Mouse (Mus musculus): Measurements from ENCODE around the gene Rimbp2. TPM values are rescaled to one million over a fixed set of nuclear protein-coding genes. Genes with fewer than 3 reads are reported as not detected.

Rimbp2 gene
- polyA plus RNA-seq, 1 experiment: not detected

DNA sequence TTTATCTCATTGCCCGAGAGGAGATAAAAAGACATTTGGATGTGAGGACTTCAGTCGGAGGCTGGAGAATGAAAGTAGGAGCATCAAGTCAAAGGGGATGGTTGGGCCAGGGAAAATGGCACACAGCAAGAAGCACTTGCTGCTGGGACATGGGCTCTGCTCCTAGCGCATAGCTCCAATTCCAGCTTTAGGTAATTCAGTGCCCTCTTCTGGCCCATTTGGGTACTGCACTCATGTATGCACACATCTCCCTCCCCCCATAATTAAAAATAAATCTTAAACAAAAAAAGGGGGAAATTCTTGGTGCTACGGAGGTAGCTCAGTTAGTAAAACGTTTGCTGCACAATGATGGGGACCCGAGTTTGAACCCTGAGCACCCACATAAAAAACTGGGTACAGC is 241.4 kb downstream of the Rimbp2 start:
- H3K4me1 ChIP-seq (ENCODE audit: control insufficient read depth, insufficient read depth, insufficient read length, low read length): no peaks in the 10 kb centered on the region
- H3K4me3 ChIP-seq (ENCODE audit: insufficient read depth, low read depth, low read length): no peak overlapping the region
- H3K27ac ChIP-seq (replicated peaks; ENCODE audit: low read depth, low read length): no peak overlapping the region

DNA sequence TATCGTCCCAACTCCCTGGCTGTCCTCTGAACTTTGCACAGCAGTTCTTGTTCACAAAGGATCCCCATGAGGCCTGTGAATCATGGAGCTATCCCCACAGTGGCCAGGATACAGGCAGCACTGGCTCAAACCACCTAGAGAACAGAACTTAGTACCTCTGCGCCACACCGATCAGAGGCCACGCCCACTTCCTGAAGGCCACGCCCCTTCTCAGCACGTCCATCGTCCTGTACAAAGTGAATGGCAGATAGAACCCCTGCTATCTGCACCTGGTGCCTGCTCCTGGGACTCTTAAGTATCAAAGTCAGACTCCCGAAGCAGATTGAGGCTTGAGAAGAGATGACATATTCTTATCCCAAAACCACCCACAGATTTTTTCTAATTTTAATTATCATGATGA is 242.7 kb downstream of the Rimbp2 start:
- Histone ChIP-seq H3K4me1 (ENCODE audit: control insufficient read depth, insufficient read depth, insufficient read length, low read length) (no peaks in the 10 kb centered on the region), H3K27ac (replicated peaks; ENCODE audit: low read depth, low read length) (no peak overlapping the region), H3K4me3 (ENCODE audit: insufficient read depth, low read depth, low read length) (no peak overlapping the region)

DNA sequence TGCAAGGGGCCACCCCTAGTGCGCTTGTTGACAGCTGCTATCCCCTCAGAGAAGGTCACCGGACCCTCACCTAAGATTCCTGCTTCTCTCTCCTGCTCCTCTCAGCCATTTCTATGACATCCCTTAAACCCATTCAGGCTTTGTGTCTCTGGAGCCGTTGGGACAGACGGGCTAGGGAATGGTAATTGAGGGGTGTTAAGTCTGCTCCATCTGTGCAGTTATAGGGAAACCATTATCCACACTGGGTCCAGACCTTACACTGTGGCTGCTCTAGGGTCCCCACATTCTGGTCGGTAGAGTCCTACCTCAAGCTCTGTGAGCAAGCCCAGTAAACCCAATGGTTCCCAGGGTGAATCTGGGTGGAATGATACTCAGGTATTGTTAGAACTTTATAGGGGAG is 244.4 kb downstream of the Rimbp2 start:
- Histone ChIP-seq H3K27ac (replicated peaks; ENCODE audit: low read depth, low read length) (no peak overlapping the region), H3K4me1 (ENCODE audit: control insufficient read depth, insufficient read depth, insufficient read length, low read length) (no peaks in the 10 kb centered on the region), H3K4me3 (ENCODE audit: insufficient read depth, low read depth, low read length) (no peak overlapping the region)

Other genes with a start within 250 kb of the Rimbp2 start
- gene Stx2, start 55.1 kb upstream of the Rimbp2 start, polyA plus RNA-seq (2012; ENCODE audit: insufficient read depth, insufficient read length, missing spikeins): 5.5 and 8.2 TPM in 2 replicates
- 71.5 and 92.5 TPM in 2 replicates for gene Ran, start 66.6 kb upstream of the Rimbp2 start, polyA plus RNA-seq (2012; ENCODE audit: insufficient read depth, insufficient read length, missing spikeins)
- gene Adgrd1, start 143.3 kb upstream of the Rimbp2 start, polyA plus RNA-seq (2012; ENCODE audit: insufficient read depth, insufficient read length, missing spikeins): 2.0 and 6.1 TPM in 2 replicates